Mouse (Mus musculus): Measurements from ENCODE around the gene Slc9a1.

Slc9a1 gene

DNA sequence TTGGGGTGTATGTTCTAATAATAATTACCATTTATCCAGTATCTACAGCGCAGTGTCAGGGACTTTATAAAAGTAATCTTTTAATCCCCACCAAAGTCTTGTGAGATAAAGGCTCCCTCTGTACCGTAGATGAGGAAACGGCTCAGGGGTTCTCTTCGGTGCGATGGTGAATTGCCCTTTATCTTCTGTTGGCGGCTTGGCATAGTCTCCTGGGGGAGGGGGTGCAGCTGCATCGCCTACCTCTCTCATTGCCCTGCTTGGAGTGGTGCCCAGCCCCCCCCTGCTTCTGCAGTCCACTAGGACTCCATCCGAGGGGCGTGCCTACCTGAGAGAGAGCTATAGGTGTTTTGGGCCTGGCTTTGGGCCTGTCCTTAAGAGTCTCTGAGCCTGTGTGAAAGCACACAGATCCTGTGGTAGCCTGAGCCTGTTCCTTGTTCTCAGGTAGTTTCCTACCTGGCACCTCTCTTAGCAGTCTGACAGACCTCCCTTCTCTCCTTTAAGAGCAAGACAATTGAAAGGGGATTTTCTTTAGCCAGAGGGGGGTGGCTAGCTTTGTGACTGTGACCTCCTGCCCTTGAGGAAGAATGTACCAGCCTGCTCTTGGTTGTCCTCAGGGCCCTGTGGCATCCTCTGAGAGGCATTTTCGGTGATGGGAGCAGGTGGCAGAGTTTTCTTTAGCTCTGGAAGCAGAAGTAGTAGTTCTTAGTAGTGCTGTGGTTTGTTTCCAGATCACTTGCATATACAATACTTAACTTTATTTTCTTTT is 6.5 kb downstream of the Slc9a1 start:
- no peak for DNase-seq

DNA sequence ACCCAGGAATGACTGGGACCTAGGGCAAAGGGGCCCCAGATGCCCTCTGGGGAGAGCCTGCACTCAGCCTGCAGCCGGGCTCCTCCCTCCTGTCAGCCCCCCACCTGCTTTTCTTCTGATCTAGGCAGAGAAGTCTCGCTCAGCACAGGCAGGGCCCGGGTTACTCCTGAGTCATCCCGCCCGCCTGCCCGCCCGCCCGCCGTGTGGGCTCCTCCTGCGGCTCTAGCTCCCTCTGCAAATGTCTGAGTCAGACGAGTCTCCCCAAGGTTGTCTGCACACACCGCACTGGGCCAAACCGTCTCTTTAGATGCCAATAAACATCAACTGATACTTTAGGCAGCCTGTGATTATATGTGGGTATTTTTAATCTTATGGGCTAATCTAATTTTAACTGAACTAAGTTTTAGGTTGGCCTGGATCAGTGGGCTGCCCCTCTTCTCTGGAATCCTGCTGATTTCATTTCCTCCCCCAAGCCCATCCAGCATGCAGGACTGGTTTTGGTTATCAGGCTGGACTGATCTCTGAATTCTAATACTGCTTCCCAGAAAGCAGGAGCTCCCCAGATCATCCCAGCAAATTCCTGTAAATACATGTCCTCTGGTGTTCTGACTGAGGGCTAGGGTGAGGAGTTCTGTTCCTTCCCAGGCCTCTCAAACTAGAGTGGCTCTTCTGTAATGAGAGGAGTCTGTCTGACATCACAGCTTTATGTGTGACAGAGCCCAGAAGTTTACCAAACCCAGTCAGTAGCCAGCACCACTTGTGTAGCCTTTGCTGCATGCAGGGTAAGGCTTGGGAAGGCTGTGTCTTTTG is 8.9 kb downstream of the Slc9a1 start:
- no peak for DNase-seq

DNA sequence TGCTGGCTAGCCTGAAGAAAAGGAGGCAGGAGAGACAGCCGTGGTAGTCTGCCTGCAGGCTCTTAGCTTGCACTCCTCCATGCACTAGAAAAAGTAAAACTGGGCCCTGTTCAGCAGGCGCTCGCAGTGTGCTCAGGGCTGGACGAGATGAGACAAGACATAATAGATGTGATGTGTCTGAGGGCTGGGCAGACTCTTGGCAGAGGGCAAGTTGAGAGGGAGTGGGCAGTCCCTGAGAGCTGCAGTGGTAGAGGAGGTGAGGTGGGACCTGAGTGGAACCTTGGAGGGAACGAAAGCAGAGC is 9.5 kb downstream of the Slc9a1 start:
- no peak for DNase-seq

DNA sequence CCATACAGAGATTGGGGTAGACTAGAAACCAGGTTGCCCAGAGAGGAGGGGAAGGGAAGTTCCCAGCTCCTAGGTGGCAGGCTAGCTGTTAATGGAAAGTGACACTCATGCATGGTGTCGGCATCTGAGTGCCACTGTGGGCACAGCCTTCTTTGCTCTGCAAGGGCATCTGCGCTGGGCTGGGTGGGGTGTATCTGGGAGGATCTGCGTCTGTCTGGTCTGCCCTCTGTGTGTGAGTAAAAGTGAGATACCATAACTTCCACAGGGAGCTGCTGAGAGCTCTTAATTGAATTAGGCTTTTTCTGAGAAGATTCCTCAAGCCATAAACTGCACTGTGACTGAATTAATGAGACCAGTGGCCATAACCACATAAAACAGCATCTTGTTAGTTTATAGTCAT is 10.4 kb downstream of the Slc9a1 start:
- no peak for DNase-seq

- DNase-seq: no peak
Observed at GRCm38 (mm10) chr4:133380532-133380931, 11.0 kb downstream of the Slc9a1 start.

GRCm38 (mm10) chr4:133381141-133381540 is 11.6 kb downstream of the Slc9a1 start:
- no peak for DNase-seq

GRCm38 (mm10) chr4:133386061-133386797 is 16.7 kb downstream of the Slc9a1 start:
- DNase-seq: no peak

DNA sequence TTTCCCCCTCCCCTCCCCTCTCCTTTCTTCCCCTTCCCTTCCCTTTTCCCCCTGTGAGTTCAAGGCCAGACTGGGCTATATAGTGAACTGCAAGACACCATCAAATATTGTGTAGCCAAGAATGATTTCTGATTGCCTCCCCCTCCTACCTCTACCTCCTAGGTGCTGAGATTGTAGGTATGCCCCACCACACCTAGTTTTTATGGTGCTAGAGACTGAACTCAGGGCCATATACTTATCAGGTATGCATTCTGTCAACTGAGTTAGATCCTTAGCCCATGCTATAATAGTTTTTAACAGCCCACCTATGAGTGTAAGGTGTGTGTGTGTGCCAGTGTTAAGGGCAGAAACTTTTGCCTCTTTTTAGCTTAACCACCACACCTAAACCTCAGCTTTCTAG is 17.5 kb downstream of the Slc9a1 start:
- no peak for DNase-seq

- no peak for DNase-seq
Observed at GRCm38 (mm10) chr4:133388781-133389552, 19.5 kb downstream of the Slc9a1 start.

GRCm38 (mm10) chr4:133390042-133390441 is 20.5 kb downstream of the Slc9a1 start:
- DNase-seq: no peak

DNA sequence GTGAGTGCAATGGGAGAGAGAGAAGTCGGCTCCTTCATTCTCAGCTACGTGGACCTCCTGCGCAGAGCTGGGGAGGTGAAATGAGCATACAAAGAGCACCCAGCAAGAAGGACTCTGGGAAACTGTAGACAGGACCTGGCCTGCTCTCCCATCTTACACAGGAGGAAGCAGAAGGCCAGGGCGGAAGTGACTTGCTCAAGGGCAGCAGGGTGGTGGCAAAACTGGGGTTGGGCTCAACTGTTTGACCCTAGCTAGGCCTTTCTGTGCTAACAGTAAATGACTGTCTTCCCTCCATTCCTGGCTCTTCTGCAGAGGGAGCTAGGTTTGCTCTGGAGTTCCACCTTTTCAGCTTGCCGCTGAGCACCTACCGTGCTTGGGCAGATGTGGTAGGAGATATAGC is 21.1 kb downstream of the Slc9a1 start:
- DNase-seq: no peak

DNA sequence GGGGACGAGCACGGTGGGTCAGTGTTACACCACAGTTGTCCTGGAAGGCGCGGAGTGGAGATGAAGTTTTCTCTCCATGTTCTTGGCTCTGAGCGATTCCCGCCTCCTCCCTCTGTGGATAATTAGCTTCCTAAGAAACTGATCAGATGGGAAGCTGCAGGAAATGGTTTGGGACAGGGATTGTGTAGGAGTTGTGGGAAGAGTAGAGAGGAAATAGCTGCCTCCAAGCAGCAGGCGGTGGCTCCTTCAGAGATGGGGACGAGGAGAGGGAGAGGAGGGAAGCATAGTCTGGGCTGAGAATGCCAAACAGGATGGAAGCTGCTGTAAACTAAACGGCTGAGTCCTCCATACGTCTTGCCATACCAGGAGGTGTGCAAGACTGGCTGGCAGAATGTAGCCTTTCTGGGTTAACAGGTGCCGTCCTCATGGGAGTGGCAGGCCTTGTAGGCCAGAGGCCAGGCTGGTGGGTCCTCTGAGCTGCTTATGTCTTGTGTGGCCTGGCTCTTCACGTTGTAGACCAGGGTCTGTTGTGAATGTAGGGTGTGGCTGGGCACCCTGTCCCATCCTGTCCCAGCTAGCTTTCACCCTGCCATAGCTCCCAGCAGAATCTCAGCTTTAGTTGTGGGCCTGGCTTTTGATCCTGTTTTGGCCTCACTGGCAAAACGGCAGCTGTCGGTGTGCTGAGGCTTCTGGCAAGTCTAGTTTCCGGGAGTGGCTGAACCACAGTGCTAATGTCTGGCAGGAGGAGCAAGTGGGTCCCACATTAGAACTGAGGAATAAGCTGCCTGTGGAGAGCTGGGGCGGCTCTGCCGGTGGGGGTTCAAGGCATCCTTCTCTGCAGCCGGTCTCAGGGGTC is 21.9 kb downstream of the Slc9a1 start:
- DNase-seq: no peak

GRCm38 (mm10) chr4:133394981-133395573 is 25.6 kb downstream of the Slc9a1 start:
- DNase-seq: no peak

DNA sequence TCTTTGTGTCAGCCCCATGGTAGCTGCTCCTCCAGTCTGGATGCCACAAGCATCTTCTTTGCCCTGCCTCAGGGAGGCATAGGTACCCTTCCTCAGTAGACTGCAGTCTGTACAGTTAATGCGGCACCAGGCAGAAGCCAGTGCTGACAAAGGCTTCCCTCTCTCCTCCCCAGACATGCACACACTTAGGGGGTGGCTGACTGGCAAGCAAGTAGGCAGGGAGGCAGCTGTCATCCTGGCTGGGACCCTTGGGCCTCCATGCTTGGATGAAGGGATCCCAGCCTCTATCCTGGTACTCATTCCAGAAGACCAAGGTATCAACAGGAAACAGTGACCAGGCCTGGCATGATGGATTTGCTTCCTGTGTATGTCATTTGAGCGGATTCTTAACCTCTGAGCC is 26.6 kb downstream of the Slc9a1 start:
- DNase-seq: no peak

DNA sequence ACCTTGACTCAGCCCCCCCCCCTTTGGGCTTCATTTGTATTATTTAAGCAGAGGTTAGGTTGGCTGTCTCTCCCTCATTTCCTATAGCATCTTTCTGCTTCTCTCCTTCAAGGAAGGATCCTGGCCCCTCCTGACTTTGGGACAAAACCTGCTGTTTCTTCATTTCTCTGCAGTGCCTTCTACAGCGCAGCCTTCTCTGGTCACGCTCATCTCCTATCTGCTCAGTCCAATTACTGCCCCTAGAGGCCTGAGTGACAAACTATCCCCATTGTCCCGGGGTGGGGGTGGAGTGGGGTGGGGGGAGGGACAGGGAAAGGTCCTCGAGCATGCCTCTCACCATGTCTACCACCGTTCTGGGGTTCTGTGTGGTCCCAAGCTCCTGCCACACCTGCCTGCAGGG is 27.8 kb downstream of the Slc9a1 start:
- no peak for DNase-seq

DNA sequence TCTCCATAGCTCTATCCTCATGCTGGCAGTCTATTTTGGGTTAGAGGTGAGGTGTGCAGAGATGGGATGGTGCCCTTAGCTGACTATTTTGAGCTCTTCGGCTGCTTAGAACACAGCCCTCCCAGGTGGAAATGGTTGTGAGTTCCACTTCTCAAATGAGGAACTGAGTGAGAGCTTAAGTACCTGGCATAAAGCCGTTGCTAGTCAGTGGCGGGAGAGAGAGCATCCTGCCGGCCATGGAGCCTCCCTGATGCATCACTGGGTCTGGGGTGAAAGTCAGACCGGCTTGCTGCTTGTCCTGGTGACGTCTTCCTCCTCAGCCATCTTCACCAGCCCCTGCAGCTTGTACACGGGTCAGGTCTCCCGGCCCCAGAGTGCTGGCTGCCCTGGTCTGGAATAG is 28.5 kb downstream of the Slc9a1 start:
- DNase-seq: no peak

DNA sequence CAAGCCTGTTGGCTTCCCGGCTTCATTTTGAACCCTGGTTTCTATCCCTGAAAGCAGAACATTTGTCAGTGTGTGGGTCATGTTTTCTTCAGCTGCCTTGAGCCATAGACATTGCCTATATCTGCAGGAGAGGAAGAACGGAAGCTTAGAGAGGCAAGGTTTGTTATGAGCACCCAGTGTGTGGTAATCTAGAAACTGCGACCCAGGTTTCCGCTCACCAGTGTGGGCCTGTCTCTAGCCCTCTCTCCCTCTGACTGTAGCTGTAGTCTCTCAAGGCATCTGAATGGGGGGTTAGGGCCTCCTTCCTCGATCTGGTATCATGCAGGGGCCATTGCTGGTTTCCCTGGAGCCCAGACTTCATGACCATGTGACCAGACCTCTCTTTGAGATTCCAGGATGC is 29.1 kb downstream of the Slc9a1 start:
- DNase-seq: no peak

GRCm38 (mm10) chr4:133399509-133399908 is 30.0 kb downstream of the Slc9a1 start:
- DNase-seq: no peak

GRCm38 (mm10) chr4:133400098-133400497 is 30.6 kb downstream of the Slc9a1 start:
- no peak for DNase-seq

GRCm38 (mm10) chr4:133402011-133402410 is 32.5 kb downstream of the Slc9a1 start:
- DNase-seq: no peak

GRCm38 (mm10) chr4:133403611-133404228 is 34.2 kb downstream of the Slc9a1 start:
- no peak for DNase-seq
